Mouse (Mus musculus) thymus, adult 2 months (tissue): ENCODE measurements around the gene Pum1. TPM values are rescaled to one million over a fixed set of nuclear protein-coding genes. Genes with fewer than 3 reads are reported as not detected.

Experiments used
- DNase-seq: peaks from one replicate; pipeline ENCODE4 v3.0.0; 2021
- H3K27ac ChIP-seq: fragments of 200-500 bp; 2 replicates; pipeline ENCODE4 v1.5.1; 2012; ENCODE audit warnings: low read length, control low read depth; ENCODE audit not compliant: control insufficient read depth, insufficient read depth
- H3K27me3 ChIP-seq: fragments of 200-500 bp; 2 replicates; pipeline ENCODE4 v1.6.1; 2012; ENCODE audit warnings: mild to moderate bottlenecking, low read length, moderate library complexity, mixed read lengths; ENCODE audit not compliant: control insufficient read depth, insufficient read depth
- H3K36me3 ChIP-seq: fragments of 200-500 bp; 2 replicates; pipeline ENCODE4 v1.6.1; 2012; ENCODE audit warnings: mild to moderate bottlenecking, low read length, moderate library complexity; ENCODE audit not compliant: control insufficient read depth, insufficient read depth
- H3K4me1 ChIP-seq: fragments of 200-500 bp; replicated peaks from 2 replicates; pipeline ENCODE4 v1.6.1; 2012; ENCODE audit warnings: low read length; ENCODE audit not compliant: control insufficient read depth, insufficient read depth
- H3K4me3 ChIP-seq: fragments of 200-500 bp; 2 replicates; pipeline ENCODE4 v1.5.1; 2012; ENCODE audit warnings: mild to moderate bottlenecking, low read length, control low read depth, moderate library complexity; ENCODE audit not compliant: control insufficient read depth, insufficient read depth
- CTCF ChIP-seq: fragments of 200-500 bp; IDR thresholded peaks from 2 replicates; pipeline ENCODE4 v1.5.1; 2012; ENCODE audit warnings: mild to moderate bottlenecking, control low read depth, low read length, moderate library complexity, borderline replicate concordance; ENCODE audit not compliant: control insufficient read depth, poor library complexity, insufficient read depth; ENCODE audit errors: extremely low read depth
- POLR2A ChIP-seq: fragments of 200-500 bp; IDR thresholded peaks from 2 replicates; pipeline ENCODE4 v1.6.1; 2012; ENCODE audit warnings: mild to moderate bottlenecking, low read length, control low read depth, moderate library complexity; ENCODE audit not compliant: control insufficient read depth, poor library complexity, insufficient read depth; ENCODE audit errors: extremely low read depth
- WGBS: fragments of 180-500 bp; shearing (Covaris S2); methylation state at CpG from one replicate; pipeline ENCODE4 v1.1.7; 2018; 5-methylcytosine and 5-hydroxymethylcytosine counted together
- polyA plus RNA-seq: library from polyadenylated mRNA; depleted of rRNA; stranded (reverse); fragments of >200 nt; gene quantifications from 2 replicates; pipeline ENCODE4 v1.2.3, GENCODE M21; 2012

Gene Pum1
- polyA plus RNA-seq, 1 experiment = 95.4 TPM

- Histone ChIP-seq H3K4me3 (no peak overlapping the region), H3K36me3 (peaks cover 41% of the 10 kb centered on the region), H3K27ac (no peak overlapping the region), H3K4me1 (no peaks in the 10 kb centered on the region), H3K27me3 (no peaks in the 10 kb centered on the region)
- TF ChIP-seq CTCF = no peak
- no peak for TF ChIP-seq POLR2A
- no peak for DNase-seq
- WGBS = 86% methylated on average over 3 of the region's 3 CpGs
Observed at GRCm38 (mm10) chr4:130726118-130726517, 63.0 kb downstream of the Pum1 start.

DNA sequence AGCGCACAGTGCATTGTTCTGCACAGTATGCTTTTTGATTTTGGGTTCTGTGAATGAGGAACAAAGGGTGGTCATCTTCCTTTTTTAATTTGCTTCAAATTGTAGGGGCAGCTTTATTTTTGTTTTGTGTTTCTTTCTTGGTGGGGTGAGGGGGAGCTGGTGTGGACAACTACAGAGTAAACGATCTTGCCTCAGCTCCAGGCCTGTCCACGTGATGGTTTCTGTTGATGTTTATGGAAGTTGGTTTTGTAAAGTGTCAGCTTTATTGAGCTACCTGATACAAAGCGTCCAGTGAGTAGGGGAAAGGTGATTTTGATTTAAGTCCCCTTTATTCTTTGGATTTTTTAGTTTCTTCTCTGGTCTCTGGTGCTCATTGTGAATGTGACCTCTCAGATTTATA, 72.8 kb downstream of the Pum1 start:
- Histone ChIP-seq H3K36me3 (peaks cover 19% of the 10 kb centered on the region), H3K4me1 (no peaks in the 10 kb centered on the region), H3K27ac (no peak overlapping the region), H3K27me3 (no peaks in the 10 kb centered on the region), H3K4me3 (no peak overlapping the region)
- DNase-seq = no peak
- no peak for TF ChIP-seq CTCF
- no peak for TF ChIP-seq POLR2A
- WGBS = 90% methylated on average over 4 of the region's 4 CpGs

GRCm38 (mm10) chr4:130738527-130738926, 75.4 kb downstream of the Pum1 start:
- Histone ChIP-seq H3K4me3 (no peak overlapping the region), H3K36me3 (peaks cover 35% of the 10 kb centered on the region), H3K4me1 (no peaks in the 10 kb centered on the region), H3K27me3 (no peaks in the 10 kb centered on the region), H3K27ac (no peak overlapping the region)
- TF ChIP-seq CTCF = no peak
- no peak for TF ChIP-seq POLR2A
- 73% methylated on average over 2 of the region's 2 CpGs for WGBS
- peak; percentile 28 for DNase-seq

- Histone ChIP-seq H3K4me1 (no peaks in the 10 kb centered on the region), H3K27ac (no peak overlapping the region), H3K36me3 (peaks cover 86% of the 10 kb centered on the region), H3K27me3 (no peaks in the 10 kb centered on the region), H3K4me3 (no peak overlapping the region)
- WGBS = 94% methylated on average over 4 of the region's 4 CpGs
- no peak for DNase-seq
- TF ChIP-seq CTCF = no peak
- TF ChIP-seq POLR2A = no peak
Observed at GRCm38 (mm10) chr4:130744058-130744457, 80.9 kb downstream of the Pum1 start.

DNA sequence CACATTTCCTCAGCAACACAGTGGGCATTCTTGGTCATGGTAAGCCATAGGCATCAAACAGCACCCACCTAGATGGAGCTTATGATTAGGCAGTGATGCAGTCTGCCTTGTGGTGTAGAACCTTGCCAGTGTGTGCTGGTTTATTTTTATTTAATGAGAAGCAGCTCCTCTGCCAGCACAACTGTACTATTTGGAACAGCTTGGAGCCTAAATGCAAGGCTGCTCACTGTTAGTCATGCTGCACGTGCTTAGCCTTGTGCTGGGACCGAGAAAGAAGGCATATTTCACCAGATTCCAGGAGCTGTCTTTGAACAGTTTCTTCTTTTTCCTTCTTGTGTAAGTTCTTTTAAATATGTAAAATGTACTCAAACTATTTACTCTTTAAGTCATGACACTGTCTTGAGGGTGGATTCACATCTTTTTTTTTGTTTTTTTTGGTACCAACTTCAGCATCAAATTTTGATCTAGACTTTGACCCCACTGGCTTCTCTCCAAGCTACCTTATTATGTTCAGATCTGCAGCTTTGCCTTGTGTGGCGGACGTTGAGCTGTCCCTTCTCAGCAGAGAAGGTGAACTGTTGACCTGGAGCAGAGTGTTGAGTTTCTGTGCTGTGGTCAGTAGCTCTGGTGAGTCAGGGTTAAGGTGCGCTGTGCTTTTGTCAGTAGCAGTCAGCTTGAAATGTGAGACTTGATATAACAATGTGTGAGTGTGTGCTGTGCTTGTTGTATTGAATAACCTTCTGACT, 82.6 kb downstream of the Pum1 start:
- Histone ChIP-seq H3K36me3 (peaks cover 97% of the 10 kb centered on the region), H3K27ac (no peak overlapping the region), H3K4me3 (no peak overlapping the region), H3K4me1 (no peaks in the 10 kb centered on the region), H3K27me3 (no peaks in the 10 kb centered on the region)
- WGBS = 94% methylated on average over 5 of the region's 5 CpGs
- no peak for TF ChIP-seq CTCF
- no peak for TF ChIP-seq POLR2A
- no peak for DNase-seq

DNA sequence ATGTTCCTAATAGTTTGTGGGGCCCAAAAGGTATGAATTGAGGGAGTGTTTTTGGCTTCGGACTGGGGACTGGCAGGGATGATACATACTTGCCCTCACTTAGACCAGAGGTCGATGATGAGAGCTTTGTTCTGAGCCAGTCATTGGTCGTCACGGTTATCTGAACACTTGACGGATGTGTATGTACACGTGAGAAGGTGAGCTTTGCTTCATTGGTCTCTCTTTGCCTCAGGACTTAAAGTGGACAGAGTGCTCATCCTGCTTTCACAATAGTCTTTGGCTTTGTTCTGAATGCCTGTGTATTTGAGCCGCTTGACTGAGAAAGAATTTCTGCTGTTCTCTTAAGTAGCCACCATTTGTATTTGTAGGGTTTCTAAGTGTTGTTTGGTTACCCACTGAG, 86.4 kb downstream of the Pum1 start:
- H3K36me3 ChIP-seq = peaks cover 97% of the 10 kb centered on the region
- no peak overlapping the region for H3K27ac ChIP-seq
- no peak overlapping the region for H3K4me3 ChIP-seq
- DNase-seq = no peak
- H3K4me1 ChIP-seq = no peaks in the 10 kb centered on the region
- TF ChIP-seq POLR2A (no peak), CTCF (no peak)
- 95% methylated on average over 7 of the region's 7 CpGs for WGBS
- H3K27me3 ChIP-seq = no peaks in the 10 kb centered on the region

GRCm38 (mm10) chr4:130751966-130752365, 88.8 kb downstream of the Pum1 start:
- H3K4me1 ChIP-seq = no peaks in the 10 kb centered on the region
- 98% methylated on average over 2 of the region's 2 CpGs for WGBS
- DNase-seq = no peak
- H3K27me3 ChIP-seq = no peaks in the 10 kb centered on the region
- peaks cover 90% of the 10 kb centered on the region for H3K36me3 ChIP-seq
- no peak overlapping the region for H3K27ac ChIP-seq
- no peak overlapping the region for H3K4me3 ChIP-seq
- TF ChIP-seq POLR2A (no peak), CTCF (no peak)
